Mouse (Mus musculus): ENCODE measurements around the gene Hsd17b1.

Gene Hsd17b1

DNA sequence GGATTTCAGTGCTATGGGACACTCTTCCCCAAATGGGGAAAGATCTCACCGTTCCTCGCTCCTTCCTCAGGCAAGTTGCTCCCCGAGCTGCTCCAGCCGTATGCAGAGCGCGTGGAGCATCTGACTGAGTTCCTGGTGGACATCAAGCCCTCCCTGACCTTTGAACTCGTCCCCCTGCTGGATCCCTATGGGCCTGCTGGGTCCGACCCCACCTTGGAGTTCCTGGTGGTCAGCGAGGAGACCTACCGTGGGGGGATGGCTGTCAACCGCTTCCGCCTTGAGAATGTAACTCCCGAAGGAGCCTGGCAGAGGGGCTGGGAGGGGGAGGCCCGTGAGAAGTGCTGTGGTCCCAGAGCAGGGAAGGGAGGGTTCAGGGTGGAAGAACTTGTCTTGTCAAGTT is 6.0 kb downstream of the Hsd17b1 start:
- in situ Hi-C loops (cut with MboI, MseI): no loop called here

DNA sequence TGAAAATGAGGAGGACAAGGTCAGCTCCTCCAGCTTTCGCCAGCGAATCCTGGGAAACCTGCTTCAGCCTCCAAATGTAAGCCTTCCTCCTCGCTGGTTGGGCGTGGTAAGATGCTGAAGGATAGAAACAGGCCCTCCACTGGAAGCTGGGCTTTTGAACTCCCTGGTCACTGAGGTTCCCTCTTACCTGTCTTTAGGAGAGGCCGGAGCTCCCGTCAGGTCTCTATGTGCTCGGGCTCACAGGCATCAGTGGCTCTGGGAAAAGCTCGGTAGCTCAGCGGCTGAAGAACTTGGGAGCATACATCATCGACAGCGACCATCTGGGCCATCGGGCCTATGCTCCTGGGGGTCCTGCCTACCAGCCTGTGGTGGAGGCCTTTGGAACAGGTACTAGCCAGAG is 6.6 kb downstream of the Hsd17b1 start:
- in situ Hi-C loops (cut with MboI, MseI): no loop called here

DNA sequence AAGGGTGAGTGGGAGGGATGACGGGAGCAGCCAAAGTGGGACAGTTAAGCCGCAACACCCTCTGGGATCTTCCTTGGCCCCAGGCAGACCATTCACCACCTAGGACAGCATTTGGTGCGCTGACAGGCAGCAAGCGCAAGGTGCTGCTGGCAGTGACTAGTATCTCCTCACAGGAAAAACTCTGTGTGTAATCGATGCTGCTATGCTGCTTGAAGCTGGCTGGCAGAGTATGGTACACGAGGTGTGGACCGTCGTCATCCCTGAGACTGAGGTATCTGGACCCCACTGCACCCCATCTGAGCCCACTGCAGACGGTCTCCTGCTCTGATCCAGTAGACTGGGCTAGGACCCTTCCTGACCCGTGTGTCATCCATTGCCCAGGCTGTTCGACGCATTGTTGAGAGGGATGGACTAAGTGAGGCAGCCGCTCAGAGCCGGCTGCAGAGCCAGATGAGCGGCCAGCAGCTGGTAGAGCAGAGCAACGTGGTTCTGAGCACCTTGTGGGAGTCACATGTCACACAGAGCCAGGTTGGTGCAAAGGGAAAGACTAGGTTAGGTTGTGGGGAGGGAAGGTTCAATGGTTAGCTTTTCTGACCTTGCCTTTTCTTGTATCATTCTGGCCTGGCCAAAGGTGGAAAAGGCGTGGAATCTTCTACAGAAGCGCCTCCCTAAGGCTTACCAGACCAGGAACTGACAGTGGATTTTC is 7.6 kb downstream of the Hsd17b1 start:
- in situ Hi-C loops (cut with MboI, MseI): no loop called here

DNA sequence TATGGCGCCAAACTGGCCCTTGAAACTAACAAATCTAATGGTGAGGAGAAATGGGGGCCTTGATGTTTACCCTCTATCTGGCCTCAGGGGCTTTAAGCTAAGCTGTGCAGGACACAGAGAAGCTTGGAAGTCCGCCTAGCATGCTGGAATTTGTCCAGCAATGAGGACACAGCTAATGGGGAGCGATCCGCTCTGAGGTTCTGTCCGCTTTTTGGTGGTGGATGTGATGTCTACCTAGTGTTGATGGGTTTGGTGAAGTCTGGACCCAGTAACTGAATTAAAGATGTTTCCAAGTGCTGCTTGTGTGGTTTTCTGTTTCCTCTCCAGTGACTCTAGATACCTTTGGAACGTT is 8.1 kb downstream of the Hsd17b1 start:
- in situ Hi-C loops (cut with MboI, MseI): no loop called here

DNA sequence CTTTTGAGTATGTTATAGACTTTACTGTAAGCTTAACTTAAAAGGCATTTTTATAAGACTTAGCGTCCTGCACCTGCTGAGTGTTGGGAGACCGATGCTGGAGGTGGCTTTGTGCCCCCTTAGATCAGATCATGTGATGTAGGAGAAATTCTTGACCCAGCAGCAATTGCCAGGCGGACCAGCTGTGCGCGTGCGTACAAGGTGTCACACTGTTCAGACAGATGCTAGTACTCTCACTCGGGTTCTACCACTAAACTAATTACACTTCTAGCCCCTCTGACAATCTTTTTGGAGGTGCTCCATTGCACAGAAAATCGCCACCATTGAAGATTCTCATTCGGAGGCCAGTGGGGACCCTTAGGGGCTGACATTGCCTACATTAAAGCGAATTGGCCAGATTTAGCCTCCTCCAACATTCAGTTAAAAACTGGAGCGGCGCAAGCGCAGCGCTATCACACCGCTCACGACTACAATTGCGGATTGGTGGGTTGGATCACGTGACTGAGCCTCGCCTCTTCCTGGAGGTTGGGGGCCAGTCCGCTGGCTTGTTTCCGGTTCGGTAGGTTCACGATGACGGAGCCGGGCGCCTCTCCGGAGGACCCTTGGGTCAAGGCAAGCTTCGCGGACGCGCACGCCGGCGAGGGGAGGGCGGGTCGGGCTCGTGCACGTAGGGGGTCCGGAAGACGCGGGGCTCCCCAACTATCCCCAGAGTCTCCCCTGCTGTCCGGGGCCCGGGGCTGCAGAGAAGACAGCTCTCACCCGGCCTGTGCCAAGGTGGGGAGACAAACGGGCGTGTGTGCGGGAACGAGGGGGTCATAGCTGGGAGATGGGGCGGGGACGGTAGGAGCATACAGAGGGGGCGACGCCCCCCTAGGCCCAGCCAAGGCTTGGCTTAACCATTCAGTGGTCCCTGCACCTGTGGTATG is 8.8 kb downstream of the Hsd17b1 start, which contains the start of gene Mlx:
Gene Mlx (plus strand): TSS at position 522 of the 926 bp plus-strand sequence.
- in situ Hi-C loops (cut with MboI, MseI): no loop called here

DNA sequence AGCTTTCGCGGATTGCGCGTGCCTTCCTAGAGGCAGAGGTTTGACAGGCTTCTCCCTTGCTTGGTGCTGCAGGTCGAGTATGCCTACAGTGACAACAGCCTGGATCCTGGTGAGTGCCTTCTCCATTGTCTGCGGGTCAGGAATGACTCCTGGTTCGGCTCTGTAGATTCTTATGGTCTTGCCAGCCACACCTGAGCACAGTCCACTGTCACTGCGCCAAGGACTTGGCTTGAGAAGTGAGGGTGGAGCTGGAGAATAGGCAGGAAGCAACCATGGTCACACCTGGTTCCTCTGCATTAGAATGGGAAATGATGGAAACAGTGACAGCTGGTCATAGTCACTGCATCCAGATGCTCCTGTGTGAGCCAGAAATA is 9.5 kb downstream of the Hsd17b1 start:
- in situ Hi-C loops (cut with MboI, MseI): no loop called here

DNA sequence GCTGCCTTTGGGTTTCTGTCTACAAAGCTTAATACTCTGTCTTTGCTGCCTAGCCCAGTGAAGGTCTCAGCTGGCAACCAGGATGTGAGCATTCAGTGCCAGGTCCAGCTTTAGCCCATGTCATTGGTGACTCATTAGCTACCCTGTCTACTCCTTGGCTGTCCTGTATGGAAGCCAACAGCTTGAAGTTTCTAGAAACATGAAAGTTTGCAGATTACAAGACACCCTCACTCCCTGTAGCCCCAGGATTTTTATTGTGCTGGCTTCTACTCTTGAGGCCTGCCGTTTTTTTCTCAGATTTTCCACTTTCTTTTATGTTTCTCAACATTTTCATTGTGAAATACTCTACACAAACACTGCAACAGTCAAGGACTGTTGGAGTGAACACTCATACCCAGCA is 11.7 kb downstream of the Hsd17b1 start:
- in situ Hi-C loops (cut with MboI, MseI): no loop called here

DNA sequence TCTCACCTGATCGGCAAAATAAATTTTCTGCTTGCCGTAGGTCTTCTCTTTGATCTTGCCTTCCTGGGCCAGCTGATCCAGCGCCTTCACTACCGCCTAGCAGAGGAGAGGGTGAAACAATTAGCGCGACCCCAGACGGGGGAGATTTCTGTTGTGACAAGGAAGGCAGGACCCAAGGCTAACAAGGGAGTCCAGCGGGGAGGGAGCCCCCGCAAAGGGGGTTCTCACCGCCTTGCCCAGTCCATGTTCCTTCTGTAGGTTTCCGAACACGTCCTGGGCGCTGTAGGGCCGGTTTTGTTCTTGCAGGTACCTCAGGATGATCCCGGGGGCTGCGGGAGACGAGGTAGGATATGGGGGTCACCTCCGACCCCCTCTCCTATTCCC is 16.7 kb downstream of the Hsd17b1 start:
- in situ Hi-C loops (cut with MboI, MseI): loop anchor here (5.0 kb wide), 1 partner anchor 87 kb away; no protein-coding TSS in a partner anchor

DNA sequence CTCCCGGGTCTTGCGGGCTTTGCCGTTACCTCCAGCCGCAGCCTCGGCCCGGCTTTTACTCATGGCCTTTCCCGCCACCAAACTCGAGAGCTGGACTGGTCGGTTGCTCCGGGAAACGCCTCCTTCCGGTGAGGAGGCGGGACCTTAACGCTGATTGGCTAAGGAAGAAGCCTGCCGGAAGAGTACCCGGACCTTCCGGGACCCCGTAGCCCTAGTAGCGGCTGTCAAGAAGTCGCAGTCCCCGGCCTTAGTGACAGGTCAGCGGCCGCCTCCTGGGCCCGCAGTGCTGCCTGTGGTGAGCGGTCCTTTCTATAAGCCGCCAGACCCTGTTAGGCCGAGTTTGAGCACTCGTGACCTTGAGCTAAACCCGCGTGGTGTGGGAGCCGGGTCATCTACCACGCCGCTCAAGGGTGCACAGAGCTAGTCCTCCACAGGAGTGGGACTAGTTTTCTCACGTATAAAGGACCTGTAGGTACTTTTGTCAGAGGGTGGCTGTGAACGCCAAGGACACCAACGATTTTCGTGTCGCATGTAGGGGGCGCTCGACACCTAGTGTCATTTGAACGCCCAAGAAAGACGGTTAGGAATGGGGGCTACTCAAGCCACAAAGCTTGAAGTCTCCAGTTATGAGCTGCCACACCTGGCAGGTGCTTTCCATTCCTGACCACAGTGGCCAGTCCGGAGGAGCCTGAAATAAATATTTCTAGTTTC is 17.3 kb downstream of the Hsd17b1 start, which contains the start of gene Psmc3ip:
Gene Psmc3ip (minus strand): TSS at position 123 of the 711 bp plus-strand sequence.
- in situ Hi-C loops (cut with MboI, MseI): loop anchor here (5.0 kb wide), 1 partner anchor 87 kb away; no protein-coding TSS in a partner anchor

DNA sequence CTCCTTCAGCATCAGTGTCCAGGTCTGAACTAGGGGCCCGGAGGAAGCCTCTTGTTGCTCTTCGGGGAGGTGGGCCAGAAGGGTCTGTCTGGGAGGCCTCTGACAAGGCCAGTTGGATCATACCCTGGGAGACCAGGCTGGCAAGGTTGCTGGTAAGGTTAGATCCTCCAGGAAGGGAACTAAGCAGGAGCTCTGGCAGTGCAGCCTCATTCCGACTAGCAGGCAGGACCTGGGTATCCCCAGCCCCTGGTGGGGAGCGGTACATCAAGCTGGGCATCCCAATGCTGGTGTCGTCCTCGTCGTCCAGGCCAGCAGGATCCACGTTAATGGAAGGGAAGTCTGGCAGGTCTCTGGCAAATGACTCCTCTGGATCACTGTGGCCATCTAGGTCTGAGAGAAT is 20.0 kb downstream of the Hsd17b1 start:
- in situ Hi-C loops (cut with MboI, MseI): loop anchor here (5.0 kb wide), 1 partner anchor 84 kb away; no protein-coding TSS in a partner anchor

DNA sequence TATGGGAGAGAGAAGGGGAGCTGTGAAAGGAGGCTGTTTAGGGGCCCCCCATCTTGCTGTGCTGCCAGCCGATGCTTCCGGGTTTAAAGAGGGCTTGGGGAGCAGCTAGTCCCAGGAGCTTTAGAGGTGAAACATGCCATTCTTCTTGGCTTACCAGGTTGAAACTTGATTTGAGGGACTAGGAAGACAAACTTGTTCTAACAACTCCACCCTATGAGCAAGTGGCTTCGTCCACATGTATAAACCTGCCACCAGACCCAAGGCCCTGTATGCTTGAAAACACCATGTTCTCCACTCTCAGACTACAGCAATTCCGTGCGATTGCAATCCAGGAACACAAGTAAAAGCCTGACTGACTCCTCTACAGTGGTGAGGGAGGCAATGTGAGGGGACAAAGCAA is 24.8 kb downstream of the Hsd17b1 start:
- in situ Hi-C loops (cut with MboI, MseI): no loop called here

DNA sequence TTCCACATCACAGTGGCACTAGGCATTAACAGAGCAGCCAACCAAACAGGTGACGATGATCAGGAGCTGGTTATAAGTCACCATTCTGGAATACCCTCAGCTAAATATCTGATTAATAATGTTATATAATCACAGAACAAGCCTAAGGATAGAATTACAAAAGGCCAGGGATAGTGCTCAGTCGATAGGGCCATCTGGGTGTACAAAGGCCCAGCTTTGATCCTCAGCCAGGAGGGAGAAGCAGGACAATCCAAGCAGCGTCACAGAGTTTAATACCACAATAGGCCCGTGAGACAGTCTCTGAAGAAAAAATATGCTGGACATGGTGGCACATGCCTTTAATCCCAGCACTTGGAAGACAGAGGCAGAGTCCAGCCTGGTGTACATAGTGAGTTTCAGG is 31.1 kb downstream of the Hsd17b1 start:
- in situ Hi-C loops (cut with MboI, MseI): no loop called here

DNA sequence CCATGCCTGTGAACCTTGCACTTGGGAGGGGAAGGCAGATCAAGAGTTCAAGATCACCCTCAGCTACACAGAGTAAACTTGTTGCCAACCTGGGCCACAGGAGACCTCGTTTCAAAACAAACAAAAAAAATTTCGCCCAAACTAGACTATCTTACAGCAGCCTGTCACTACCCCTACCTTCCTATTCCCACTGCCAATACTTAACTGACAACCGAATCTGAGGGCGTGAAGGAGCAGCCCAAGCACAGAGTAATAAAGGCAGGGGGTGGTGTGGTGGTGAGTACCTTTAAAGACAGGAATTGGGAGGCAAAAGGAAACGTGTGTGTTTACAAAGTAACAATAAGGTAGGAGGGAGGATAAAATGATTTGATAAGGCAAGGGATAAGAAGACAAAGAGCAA is 32.5 kb downstream of the Hsd17b1 start:
- in situ Hi-C loops (cut with MboI, MseI): loop anchor here (10.0 kb wide), 1 partner anchor 1294 kb away; the partner anchor contains the start of gene Slc25a39

DNA sequence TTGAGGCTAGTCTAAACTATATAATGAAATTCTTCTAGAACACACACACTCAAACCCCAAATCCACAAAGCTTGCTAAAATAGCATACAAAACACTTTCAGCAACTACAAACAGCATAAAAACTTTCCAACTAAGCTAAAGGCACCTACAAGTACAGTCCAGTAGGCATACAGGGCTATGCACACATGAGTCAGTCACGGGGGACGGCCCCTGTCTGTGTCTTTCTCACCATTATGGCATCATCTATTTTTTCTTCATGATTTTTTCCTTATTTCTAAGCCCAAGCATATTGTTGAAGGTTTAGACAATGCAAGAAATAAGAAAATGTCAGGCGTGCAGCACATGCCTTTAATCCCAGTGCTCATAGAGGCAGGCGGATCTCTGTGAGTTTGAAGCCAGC is 33.0 kb downstream of the Hsd17b1 start:
- in situ Hi-C loops (cut with MboI, MseI): loop anchor here (10.0 kb wide), 1 partner anchor 1294 kb away; the partner anchor contains the start of gene Slc25a39

DNA sequence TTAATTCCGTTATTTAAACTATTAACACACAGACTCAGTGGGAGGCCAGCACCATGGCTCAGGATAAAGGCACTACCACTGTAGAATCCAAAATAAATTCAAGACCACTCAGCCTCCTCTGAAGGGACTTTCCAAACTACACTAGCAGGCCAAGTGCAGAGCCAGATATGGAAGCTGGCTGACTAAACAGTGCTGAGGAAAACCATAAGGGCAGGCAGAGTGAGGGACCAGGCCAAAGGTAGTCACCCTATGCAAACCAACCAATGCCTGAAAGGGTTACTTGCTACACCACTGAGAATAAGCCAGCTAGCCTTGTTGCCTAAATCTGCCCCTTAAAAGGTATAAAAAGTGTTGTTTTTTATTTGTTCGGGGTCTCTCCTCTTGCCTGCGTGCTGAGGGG is 34.0 kb downstream of the Hsd17b1 start:
- in situ Hi-C loops (cut with MboI, MseI): loop anchor here (10.0 kb wide), 1 partner anchor 1293 kb away; the partner anchor contains the start of gene Slc25a39

DNA sequence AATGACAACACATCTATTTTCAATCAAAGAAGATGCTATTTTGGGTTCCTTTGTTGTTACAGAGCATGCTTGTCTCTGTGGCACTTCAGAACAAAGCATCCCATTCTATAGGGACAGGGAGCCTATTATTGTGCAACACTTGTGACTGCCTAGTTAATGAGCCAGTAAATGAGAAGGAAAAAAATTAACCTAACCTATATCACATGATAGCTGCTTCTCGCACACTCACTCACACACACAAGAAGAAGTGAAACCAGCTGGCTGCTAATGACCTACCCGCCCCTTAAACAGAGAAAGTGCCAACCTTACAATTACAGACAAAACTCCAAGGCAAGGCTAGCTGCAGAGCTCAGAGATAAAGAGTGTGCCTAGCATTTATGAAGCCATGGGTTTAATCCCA is 37.4 kb downstream of the Hsd17b1 start:
- in situ Hi-C loops (cut with MboI, MseI): loop anchor here (10.0 kb wide), 1 partner anchor 1289 kb away; the partner anchor contains the start of gene Slc25a39

DNA sequence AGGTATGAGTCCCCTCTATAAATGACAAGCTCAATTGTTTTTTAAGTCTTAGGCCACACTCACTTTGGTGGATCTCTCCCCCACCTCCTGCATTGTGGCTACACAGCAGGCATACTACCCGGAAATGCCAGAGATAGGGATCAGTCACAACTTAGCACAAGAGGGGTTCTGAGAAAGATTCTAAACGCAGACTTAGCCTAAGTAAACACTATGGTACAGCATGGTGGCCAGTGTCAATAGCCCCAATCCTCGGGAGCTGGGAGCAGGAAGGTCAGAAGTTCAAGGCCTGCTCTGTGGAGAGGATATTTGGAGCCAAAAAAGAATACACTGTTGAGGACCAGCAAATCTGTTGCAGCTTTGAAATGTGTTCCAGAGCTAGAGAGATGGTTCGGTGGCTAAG is 39.9 kb downstream of the Hsd17b1 start:
- in situ Hi-C loops (cut with MboI, MseI): loop anchor here (10.0 kb wide), 1 partner anchor 1287 kb away; the partner anchor contains the start of gene Slc25a39

DNA sequence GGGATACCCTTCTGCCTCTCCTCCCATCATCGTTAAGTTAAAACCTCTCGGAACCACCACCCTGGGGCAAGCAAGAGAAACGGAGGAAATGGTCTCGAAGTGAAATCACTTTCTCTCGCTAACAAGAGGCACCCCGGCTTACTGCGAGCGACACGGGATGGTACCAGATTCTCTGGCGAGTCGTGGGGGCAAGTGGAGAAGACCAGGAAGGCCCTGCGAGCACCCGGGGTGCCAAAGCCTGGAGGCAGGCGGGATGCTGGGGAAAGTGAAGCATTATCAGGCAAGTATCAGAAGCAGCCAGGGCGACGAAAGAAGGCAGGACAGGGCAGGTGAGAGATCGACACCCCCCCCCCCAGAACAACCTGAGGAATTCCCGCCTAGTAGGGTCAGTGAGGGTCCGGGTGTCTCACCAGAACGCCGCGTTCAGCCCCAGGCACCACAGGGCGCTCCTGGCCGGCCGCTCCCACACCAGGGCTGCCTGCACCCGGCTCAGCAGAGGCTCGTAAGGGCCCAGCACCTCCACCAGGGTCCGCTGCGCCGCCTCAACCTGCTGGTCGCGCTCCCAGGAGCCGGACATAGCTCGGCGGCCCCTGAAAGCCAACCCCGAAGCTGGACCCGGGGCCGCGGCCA is 41.0 kb downstream of the Hsd17b1 start:
- in situ Hi-C loops (cut with MboI, MseI): loop anchor here (10.0 kb wide), 1 partner anchor 1286 kb away; the partner anchor contains the start of gene Slc25a39

DNA sequence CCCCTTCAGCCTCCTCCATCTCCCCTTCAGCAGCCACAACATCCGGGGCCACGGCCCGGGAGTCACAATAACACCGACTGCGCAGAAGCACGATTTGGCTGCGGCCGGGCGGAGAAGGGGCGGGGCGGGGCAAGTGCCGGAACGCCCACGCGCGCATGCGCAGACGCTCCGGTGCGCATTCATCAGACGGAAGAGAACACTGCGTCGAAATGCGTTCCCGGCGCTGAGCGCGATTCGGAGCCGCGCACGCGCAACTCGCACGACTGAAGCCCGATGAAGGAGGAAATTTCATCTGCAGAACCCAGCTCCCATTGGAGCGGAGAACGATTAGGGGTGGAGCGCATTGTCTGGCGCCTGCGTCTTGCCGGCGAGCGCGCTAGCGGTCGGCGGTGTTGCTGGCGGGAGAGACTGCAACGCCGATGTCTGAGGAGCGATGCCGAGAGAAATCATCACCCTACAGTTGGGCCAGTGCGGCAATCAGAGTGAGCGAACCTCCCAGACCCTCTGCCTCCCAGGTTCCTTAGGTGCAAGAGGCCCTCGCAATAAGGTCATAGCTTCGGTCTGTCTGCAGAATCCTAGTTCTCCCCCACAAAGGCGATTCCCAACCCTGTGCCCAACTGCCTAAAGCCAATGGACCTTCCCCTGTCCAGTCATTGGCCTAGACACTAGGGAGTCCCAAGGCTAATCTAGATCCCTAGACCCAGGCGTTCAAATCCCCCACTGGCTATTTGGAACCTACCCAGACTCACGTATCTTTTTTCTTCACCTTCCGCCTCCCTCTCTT is 41.7 kb downstream of the Hsd17b1 start, which contains the start of the genes Retreg3 and Tubg1:
Gene Retreg3 (minus strand): TSS at position 133 of the 784 bp plus-strand sequence.
Gene Tubg1 (plus strand): TSS at position 178 of the 784 bp plus-strand sequence.
- in situ Hi-C loops (cut with MboI, MseI): loop anchor here (5.0 to 10.0 kb wide), 2 partner anchors 42 to 1285 kb away; partner anchors contain the start of gene Slc25a39

Data from T-helper 2 cell (primary cell).